Mouse (Mus musculus) gastrocnemius, adult 18-20 months (tissue): ENCODE results near the gene Pink1. TPM values are rescaled to one million over a fixed set of nuclear protein-coding genes. Genes with fewer than 3 reads are reported as not detected.
A peak's percentile ranks its signal among the peaks of the same experiment; 100 is the strongest.

Experiments
- DNase-seq: peaks from one replicate; pipeline ENCODE4 v3.0.0; 2021; ENCODE audit warnings: low spot score
- total RNA-seq, 2 experiments: library from RNA; stranded (reverse); gene quantifications; 2 replicates each; pipeline ENCODE4 v1.2.3; 2021

Pink1 gene
- total RNA-seq, 2 experiments from 2014 or later = 737 to 833 TPM

DNA sequence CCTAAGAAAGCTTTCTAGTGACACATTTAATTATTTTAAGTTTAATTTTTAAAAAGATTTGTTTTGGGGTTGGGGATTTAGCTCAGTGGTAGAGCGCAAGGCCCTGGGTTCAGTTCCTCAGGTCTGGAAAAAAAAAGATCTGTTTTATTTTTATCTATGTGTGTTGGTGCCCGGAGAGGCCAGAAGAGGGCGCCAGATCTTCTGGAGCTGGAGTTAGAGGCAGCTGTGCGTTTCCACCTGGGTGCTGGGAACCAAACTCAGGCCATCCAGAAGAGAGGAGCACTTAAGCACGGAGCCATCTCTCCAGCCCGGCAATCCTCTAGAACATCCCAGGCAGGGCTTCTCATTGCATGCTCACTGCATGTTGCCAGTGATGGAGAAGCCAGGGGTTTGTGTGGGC is 9.7 kb downstream of the Pink1 start:
- no peak for DNase-seq

DNA sequence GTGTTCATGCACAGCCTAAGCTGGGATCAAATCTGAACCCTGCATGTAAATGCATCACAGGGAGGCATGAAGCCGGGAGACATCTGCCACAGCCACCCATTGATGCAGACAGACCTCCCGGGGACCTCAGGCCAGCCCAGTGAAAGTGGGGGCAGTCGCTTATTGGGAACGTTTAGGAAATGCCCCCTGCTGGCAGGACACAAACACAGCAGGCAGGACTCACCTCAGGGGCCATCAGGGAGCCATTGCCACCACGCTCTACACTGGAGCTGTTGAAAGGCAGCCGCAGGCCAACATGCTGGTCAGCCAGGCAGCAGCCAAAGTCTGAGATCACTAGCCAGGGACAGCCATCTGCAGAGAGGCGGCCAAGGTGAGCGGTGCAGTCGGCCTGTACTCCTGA is 10.3 kb downstream of the Pink1 start:
- no peak for DNase-seq

DNA sequence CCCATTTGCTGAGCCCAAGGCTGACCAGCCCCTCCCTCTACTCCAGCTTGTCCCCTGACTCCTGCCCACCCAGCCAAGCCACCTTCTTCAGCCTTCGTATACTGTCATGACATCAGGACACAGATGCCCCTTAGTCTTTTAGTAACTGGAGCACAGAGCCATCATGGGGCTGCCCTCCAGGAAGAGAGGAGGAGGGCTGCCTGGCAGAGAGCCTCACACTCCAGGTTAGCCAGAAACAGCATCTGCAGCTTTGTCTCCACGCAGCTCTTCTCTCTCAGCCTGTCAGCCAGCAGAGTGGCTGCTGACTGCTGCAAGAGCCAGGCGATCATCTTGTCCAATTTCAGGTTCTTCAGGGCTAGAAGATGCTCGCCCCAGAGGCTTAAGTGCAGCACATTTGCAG is 12.3 kb downstream of the Pink1 start:
- no peak for DNase-seq

DNA sequence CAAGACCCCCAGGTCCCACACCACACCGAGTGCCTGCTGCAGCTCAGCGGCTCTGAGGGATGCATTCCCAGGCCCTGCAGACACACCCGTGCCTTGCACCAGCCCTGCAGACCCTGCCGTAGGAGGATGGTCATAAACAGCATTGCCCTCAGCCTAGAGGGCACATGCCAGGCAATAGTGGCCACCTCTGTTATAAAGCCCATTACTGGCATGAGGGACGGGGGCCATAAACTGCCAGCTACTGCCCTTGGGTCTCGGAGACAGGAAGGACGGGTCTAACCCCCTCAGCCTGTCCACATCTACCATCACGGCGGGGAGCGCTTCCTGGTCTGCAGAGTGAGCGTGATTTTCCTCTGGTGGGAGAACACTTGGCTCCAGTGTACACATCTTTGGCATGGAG is 13.1 kb downstream of the Pink1 start:
- no peak for DNase-seq

DNA sequence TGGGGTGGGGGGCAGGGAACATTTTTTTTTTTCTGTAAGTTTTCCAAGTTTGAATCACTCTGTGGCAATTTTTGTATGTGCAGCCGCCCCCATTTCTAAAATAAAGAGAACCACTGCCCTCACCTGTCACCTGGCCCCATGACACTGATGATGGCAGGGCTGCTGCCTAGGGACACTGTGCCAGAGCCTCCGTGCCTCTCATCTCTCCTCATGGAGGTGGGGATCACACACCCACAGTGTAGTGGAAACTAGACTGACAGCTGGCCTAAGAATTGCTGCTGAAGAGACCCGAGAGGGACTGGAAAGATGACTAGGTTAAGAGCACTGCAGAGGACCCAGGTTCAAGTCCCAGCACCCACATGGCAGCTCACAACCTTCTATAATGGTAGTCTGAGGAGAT is 14.0 kb downstream of the Pink1 start:
- DNase-seq = no peak

DNA sequence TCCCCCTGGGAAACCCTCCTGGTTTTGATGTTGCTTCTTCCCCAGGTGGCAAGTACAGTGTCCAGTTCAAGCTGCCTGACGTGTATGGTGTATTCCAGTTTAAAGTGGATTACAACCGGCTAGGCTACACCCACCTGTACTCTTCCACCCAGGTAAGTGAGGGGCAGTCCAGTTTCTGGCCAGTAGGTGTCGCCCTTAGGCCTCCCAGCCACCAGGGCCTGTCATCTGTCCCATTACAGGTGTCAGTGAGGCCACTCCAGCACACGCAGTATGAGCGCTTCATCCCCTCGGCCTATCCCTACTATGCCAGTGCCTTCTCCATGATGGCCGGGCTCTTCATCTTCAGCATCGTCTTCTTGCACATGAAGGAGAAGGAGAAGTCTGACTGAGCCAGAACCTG is 14.5 kb downstream of the Pink1 start:
- no peak for DNase-seq

DNA sequence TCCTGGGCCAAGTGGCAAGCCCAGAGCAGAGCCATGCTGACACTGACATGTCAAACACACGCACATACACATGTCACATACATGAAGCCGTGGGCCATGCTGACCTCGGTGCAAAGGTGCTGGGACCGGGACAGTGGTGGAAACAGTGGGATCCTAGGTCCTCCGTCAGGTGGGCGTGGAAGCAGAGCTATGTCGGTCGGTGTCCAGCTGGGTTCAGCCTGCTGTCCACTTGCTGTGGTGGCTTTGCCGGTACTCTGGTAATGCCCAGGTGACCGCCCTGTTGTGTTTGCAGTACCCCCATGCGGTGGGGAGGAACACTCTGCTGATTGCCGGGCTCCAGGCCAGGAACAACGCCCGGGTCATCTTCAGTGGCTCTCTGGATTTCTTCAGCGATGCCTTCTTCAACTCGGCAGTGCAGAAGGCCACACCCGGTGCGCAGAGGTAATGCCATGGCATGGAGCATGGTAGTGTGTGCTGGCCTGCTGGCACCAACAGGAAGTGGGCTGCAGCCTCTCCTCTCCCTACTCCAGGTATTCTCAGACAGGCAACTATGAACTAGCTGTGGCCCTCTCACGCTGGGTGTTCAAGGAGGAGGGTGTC is 15.7 kb downstream of the Pink1 start:
- no peak for DNase-seq

DNA sequence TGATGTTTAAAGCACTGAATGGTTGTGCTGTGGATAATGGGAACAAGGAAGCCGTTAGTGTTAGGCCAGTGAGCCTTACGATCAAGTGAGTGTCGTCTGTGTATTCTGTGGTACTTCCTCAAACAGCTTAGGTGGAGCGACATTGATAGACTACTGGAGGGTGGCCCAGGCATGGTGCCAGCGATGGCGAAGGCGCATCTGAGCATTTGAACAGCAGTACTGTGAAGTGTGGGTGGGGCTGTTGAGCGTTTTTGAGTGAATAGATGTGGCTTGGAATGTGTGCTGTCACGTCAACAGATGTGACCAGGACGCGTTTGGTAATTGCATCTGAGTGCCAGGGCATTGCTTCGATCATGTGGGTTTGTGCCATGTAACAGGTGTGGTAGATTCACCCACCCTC is 18.4 kb downstream of the Pink1 start:
- DNase-seq = no peak

DNA sequence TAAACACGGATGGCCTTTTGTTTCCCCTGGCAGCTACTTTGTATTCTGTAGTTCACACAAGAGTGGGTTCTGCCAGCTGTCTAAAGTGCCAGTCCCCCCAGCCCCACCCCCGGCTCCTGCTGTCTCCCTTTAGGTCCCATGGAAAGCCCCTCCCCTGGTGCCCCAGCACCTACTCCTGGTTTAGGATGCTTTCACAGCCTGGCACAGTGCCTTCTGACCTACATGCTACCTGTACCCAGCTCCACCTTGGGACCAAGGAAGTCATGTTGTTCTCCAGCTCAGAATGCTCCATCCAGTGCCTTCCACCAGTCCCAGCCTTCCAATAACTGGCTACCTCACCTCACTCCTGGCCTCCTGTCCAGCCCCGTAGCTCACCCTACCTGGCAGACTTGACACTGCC is 19.1 kb downstream of the Pink1 start:
- no peak for DNase-seq

DNA sequence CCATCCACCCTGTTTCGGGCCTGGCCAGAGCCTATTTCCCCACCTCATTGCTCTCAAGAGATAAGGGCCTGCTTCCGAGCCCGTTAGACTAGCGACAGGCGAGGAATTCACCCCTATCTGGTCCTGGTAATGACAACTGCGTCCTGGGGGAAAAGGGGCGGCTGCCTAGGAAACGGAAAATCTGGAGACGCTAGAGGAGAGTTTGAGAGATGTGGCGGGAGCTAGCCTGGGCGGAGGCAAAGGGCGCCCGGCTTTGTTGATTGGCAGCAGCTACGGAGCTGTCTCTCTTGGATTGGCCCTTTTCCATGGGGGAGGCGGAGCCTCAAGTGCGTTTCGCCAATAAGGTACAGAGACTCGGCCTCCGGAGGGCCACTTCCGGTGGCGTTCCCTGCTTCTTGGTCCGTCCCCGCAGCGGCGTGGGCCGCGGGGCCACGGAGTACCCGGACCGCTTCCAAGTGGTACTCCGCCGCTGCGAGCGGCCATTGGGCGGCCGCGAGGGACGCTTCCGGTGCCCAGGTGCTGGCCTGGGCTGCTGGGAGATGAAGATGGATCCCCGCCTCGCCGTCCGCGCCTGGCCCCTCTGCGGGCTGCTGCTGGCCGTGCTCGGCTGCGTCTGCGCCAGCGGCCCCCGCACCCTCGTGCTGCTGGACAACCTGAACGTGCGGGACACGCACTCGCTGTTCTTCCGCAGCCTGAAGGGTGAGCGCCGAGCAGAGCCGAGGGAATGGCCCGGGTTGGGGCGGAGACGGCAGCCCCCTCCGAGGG is 21.6 kb downstream of the Pink1 start, which contains the start of gene Ddost:
TSS of gene Ddost (plus strand) at position 391 of the 765 bp plus-strand sequence.
- DNase-seq = peak; percentile 99

DNA sequence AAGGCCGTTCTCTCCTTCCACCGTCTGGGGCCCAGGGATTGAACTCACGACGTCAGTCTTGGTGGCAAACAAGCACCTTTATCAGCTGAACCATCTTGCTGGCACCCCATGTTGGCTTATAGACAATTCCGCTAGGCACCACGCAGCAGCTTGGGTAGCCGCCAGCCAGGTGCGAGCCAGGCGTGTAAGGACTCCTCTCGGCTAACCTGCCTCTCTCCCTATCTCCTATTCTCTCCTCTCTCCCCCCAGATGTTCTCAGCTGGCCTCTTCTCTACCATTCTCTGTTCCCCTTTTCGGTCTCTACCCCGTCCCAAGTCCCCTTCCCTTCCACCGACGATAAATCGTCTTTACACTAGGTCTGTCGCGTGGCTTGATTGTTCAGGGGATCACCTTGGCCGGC is 22.4 kb downstream of the Pink1 start:
- no peak for DNase-seq

DNA sequence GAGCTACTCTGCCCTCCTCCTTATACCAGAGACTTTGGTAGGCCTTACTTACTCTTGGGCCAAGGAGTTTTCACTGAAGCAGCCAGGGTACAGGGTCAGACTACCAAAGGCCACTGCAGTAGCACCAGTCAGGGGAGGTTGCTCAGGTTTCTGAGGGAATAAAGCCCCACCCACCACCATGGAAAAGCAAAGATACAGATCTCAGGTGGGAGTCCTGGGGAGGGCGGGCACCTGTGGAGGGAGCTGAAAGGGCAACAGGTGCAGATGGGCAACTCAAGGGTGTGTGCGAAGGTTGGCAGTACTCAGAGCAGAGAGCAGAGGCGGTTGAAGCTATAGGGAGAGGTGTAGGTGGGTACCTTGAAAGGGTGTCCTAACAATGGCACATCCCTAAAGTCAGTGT is 23.1 kb downstream of the Pink1 start:
- no peak for DNase-seq

DNA sequence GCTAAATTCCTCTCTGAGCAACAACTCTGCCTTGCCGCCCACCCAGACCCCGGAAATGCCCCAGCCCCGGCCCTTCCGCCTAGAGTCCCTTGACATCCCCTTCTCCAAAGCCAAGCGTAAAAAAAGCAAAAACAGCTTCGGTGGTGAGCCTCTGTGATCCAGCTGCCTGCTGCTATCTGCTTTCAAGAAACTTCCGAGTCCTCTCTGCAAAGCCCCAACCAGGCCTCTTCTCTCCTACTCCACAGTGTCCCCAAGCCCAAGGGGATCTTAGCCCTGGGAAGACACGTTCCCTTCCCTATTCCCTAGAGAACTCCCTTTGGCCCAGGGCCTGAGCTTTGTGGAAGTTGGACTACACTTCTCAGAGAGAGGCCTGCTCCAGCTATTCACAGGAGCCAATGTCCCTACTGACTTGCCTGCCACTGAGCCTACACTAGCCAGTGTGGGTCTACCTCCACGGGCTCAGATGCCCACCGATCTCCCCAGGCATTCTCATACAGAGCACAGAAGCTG is 24.8 kb downstream of the Pink1 start:
- DNase-seq = no peak

DNA sequence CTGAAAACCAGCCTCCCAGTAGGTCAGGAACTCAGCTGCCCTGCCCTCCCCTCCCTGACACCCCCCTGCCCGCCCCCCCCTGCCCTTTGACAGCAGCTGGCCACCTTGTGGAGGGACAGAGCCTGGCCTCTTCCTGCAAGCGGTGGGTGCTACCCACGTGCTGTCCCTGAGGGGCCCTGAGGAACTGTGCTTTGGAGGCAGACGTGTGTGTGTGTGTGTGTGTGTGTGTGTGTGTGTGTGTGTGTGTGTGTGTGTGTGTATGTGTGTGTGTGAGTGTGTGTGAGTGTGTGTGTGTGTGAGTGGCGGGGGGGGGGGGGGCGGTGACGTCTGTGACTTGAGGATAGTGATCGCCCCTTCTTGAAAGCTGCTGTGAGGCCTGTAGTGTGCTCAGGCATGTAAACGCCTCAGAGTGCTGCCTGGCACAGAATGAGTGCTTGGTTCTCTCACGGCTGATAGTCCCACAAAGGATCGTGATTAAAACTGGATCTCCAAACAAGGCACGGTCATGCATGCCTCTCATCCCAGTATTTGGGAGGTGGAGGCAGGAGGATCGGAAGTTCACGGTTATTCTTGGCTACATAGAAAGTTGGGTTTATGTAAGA is 32.1 kb downstream of the Pink1 start:
- DNase-seq = no peak

DNA sequence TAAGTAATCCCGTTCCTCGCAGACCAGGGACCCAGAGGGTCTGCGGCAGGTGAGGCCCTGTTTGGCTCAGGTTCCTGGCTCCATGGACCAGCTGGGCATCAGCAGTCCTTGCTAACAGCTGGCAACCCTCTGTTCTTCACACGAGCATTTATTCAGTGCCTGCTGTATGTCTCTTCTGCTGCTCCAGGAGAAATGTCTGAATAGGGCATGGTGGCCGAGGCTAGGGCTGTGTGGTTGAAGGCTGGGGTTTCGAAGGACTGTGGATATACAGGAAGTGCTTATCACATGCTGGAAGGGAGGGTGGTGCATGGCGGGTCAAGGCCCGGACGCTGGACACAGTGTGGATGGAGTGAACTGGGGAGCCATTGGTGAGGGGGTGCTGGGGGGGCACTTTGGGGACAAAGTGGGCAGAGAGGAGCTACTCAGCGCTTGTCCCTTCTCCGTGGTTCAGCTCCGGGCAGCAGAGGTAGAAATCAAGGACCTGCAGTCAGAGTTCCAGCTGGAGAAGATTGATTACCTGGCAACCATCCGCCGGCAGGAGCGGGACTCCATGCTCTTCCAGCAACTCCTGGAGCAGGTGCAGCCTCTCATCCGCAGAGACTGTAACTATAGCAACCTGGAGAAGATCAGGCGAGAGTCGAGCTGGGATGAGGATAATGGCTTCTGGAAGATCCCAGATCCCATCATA is 32.7 kb downstream of the Pink1 start:
- no peak for DNase-seq

DNA sequence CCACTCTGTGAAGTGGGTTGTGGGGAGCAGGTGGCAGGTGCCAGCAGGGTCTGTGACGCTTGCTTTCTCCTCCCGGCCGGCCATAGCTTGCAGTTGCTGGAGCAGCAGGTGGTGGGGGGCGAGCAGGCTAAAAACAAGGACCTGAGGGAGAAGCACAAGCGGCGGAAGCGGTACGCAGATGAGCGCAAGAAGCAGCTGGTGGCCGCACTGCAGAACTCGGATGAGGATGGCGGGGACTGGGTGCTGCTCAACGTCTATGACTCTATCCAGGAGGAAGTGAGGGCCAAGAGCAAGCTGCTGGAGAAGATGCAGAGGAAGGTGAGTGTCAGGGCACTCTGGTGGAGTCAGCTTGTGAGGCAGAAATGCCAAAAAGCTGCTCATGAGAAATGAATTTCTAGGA is 34.1 kb downstream of the Pink1 start:
- no peak for DNase-seq

DNA sequence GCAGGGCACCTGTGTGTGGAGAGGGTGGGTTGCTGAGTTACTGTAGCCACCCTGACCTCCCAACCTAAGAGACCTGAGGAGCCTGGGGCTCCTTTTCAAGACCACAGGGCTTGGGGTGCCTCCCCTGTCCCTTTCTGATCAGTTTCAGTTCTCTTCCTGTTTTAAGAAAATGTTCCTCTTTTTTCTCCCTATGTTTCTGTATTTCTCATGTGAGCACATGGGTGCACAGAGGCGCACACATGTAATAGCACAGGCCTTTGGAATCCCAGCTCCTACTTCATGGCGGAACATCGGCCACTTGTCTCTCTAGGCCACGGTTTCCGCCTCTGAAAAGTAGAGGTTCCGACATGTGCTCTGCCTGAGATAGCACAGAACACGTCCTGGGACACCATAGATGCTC is 37.4 kb downstream of the Pink1 start:
- no peak for DNase-seq

DNA sequence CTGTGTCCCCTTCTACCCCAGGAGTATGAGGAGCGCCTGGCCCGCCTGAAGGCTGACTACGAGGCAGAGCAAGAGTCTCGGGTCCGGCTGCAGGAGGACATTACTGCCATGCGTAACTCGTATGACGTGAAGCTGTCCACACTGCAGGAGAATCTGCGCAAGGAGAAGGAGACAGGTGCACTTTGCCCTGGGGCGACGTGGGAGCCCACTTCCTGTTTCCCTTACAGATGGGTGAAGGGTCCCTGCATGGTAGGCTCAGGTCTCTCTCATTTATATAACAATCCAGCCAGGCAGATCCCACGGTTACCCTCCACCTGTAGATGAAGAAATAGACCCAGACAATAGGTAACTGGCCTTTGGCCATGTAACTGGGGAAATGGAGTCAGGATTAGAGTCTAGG is 39.7 kb downstream of the Pink1 start:
- DNase-seq = no peak

DNA sequence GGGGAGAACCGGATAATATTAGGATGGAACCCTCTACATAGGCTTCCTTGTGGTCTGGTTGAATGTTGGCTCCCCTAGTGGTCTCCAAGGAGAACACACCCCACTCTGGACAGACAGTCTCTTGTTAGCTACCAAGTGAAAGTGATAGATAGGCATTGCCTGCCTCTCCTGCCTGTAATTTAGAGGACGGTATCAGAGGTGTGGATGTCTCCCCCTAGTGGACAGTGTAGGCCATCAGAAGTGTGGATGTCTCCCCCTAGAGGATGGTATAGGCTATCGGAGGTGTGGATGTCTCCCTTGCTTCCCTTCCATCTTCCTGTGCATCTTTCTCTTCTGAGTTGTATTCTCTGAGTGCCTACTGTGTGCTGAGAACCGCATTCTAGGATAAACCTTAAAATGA is 43.3 kb downstream of the Pink1 start:
- DNase-seq = peak; percentile 69

DNA sequence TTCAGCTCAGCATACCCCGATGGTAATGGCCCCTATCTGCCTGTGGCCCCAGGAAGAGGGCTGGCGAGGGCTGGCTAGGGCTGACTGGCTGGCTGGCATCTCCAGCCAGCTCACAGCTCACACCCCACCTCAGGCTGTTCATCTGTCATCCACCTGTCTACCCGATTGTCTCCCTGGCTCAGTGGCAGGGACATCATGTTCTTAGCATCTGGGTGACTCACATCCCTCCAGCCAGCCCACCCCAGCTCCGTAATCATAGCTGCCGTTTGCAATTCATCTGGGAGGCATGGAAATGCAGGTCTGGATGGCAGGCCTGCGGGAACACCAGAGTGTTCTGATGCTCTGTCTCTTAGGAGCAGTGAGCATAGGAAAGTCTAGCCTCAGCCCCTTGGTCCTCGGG is 47.8 kb downstream of the Pink1 start:
- no peak for DNase-seq

DNA sequence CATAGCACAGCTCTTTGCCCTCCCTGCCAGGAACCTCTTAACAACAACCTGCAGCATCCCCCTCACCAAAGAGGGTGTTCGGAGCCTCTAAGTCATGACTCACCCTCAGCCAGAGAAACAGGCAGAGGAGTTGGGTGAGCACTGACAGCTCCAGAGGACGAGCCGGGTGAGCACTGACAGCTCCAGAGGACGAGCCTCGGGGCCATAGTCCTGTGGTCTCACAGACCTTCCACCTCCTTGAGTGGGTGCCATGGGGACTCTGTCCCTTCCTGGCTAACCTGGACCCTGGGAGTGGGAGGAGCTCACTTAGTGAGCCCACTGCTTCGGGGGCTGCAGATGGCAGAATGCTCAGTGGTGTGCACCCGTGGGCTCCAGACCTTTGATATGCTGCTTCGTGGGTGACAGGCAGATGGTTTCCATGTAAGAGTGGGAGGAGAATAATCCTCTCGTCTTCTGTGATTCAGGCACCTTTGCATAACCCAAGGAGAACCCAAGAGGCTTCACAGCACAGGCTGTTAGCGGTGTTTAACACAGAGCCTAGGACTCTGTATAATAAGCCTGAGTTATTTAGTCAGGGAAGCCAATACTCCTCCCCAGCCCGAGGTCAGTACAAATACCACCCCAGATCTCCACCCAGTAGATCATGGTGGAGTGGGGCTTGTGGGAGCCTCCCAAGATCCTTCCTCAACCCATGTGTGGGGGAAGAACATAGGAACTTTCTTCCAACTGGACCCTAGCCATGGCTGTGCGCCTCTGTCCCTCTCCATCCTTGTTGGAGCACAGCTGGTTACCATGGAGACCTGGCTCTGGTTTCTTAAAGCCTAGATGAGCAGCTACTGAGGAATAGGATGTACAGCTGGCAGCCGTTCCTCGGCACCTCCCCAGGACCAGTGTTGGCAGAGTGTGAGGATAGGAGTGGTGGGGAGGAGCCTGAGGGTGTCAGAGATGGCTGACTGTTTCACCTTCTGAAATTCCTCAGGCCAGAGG is 53.8 kb downstream of the Pink1 start:
- DNase-seq = peak; percentile 24
